ENCODE assay signal across 11 mouse cellular contexts in genomic region chrX:56839369-56839768, GRCm38 (mm10). TPM values are rescaled to one million over a fixed set of nuclear protein-coding genes. Genes with fewer than 3 reads are reported as not detected.
A peak's percentile ranks its signal among the peaks of the same experiment; 100 is the strongest.
DNase-seq lines count a peak whose midpoint lies in the region; ATAC-seq and TF ChIP-seq lines count a peak whose summit lies in the region.
"Had no signal": no experiment of that assay in that cellular context is flagged by ENCODE, and none has a peak within 500 bp of the region (broad histone marks: within the 10 kb centered on the region; RNA-seq: fewer than 3 reads in every experiment).

No protein-coding gene starts in this region.

- no peaks in the 10 kb centered on the region for H3K36me3 ChIP-seq in C2C12 (ENCODE audit: control insufficient read depth, insufficient read depth)
- H3K36me3 ChIP-seq: G1E had no signal

- no peak overlapping the region for H3K27ac ChIP-seq in layer of hippocampus, adult 2 months

- H3K27me3 ChIP-seq in C2C12 (ENCODE audit: control insufficient read depth, insufficient read depth, insufficient read length): no peaks in the 10 kb centered on the region

- DNase-seq in adrenal gland, postnatal 36 days: peak; percentile 5 to 19
- DNase-seq in adrenal gland, adult 2 months: no peak
- DNase-seq in layer of hippocampus, adult 2 months (ENCODE audit: low spot score in 2 of 2): peak in 1 of 2 experiments; percentile 20
- no peak for DNase-seq in layer of hippocampus, adult 9-10 months (ENCODE audit: low spot score)
- DNase-seq in cerebellum, postnatal 36 days: peak; percentile 10 to 39
- DNase-seq in layer of hippocampus, postnatal 14 days (ENCODE audit: low spot score in 2 of 2): peak; percentile 13 to 26

- H3K79me2 ChIP-seq in C2C12 (ENCODE audit: control insufficient read depth, insufficient read depth): no peaks in the 10 kb centered on the region

- H3K79me3 ChIP-seq in C2C12 (ENCODE audit: low read depth): no peaks in the 10 kb centered on the region

- H3ac ChIP-seq in C2C12 (ENCODE audit: control insufficient read depth, insufficient read length, low read depth): no peak overlapping the region

- H3K4me3 ChIP-seq in layer of hippocampus, adult 2 months: no peak overlapping the region
- no peak overlapping the region for H3K4me3 ChIP-seq in C2C12 (ENCODE audit: insufficient read depth, poor library complexity, severe bottlenecking)

- TF ChIP-seq CTCF in layer of hippocampus, adult 2 months (conservative IDR thresholded peaks at IDR 0.05): peak; percentile 79
- TF ChIP-seq CTCF in C2C12 (IDR thresholded peaks at IDR 0.05; ENCODE audit: control insufficient read depth, insufficient read depth, insufficient read length): peak; percentile 15

- ATAC-seq in megakaryocyte, adult 5-6 weeks (ENCODE audit: poor library complexity, severe bottlenecking): no peak

TF ChIP-seq in C2C12, 6 proteins besides CTCF, POLR2A, EP300 and RAD21:
- no peak for TF ChIP-seq MYOD1 (IDR thresholded peaks at IDR 0.05; ENCODE audit: control insufficient read depth, insufficient read length, low read depth)
- no peak for TF ChIP-seq MAX (IDR thresholded peaks at IDR 0.05)
- no peak for TF ChIP-seq FOSL1 (IDR thresholded peaks at IDR 0.05; ENCODE audit: insufficient read depth, low read length, poor library complexity, severe bottlenecking)
- TF ChIP-seq USF1 (IDR thresholded peaks at IDR 0.05; ENCODE audit: low read depth): no peak
- TF ChIP-seq MYOG (IDR thresholded peaks at IDR 0.05; ENCODE audit: control insufficient read depth, extremely low read depth, insufficient read length): no peak
- no peak for TF ChIP-seq CEBPB (IDR thresholded peaks at IDR 0.05; ENCODE audit: low read depth)

RNA-seq across cellular contexts. Expression of gene Map7d3, which starts 17.2 kb away (rescaled TPM):
- 1 to 10 TPM; 1.4 to 2.6 TPM for total RNA-seq in adrenal gland, postnatal 36 days (2021)
- 1 to 10 TPM; 1.0 to 3.4 TPM for total RNA-seq in adrenal gland, adult 2 months (2021)
- polyA plus RNA-seq in adrenal gland, adult 2 months (2012; rRNA removed): not detected in 2 replicates
- under 1 TPM in 1 of 2 experiments, not detected in 1; 0.15 TPM for total RNA-seq in layer of hippocampus, adult 2 months (2021)
- 0.06 TPM for polyA plus RNA-seq in C2C12 (2012; fragmentation: generic; extraction: Trizol)
- not detected for total RNA-seq in layer of hippocampus, postnatal 14 days (2021)
- total RNA-seq in megakaryocyte, adult 5-6 weeks (2015): 9.0 and 9.9 TPM in 2 replicates
- 4.2 and 5.4 TPM in 2 replicates for total RNA-seq in megakaryocyte, adult 5-6 weeks (2017)
- total RNA-seq: G1E had no signal
- polyA plus RNA-seq: G1E had no signal

RNA-seq across cellular contexts. Expression of gene Adgrg4, which starts 30.6 kb away (rescaled TPM):
- not detected for total RNA-seq in adrenal gland, postnatal 36 days (2021)
- not detected for total RNA-seq in adrenal gland, adult 2 months (2021)
- not detected in 2 replicates for polyA plus RNA-seq in adrenal gland, adult 2 months (2012; rRNA removed)
- total RNA-seq in layer of hippocampus, adult 2 months (2021): not detected
- polyA plus RNA-seq in C2C12 (2012; fragmentation: generic; extraction: Trizol): not detected
- total RNA-seq in layer of hippocampus, postnatal 14 days (2021): not detected
- total RNA-seq in megakaryocyte, adult 5-6 weeks (2015): not detected in 2 replicates
- total RNA-seq in megakaryocyte, adult 5-6 weeks (2017): not detected in 2 replicates
- polyA plus RNA-seq: G1E; gonadal fat pad, adult 2 months; stomach, embryonic 14.5 days had no signal

Comparison
In these comparisons a context has a peak if more than half of its experiments do, and no peak if none do; other contexts are left out.
1. DNase-seq: peak in adrenal gland, postnatal 36 days (2 of 2), cerebellum, postnatal 36 days (2 of 2) and layer of hippocampus, postnatal 14 days (2 of 2); none in adrenal gland, adult 2 months (single experiment) and layer of hippocampus, adult 9-10 months (single experiment).